Mouse (Mus musculus) regulatory T cell (primary cell): ENCODE results near the gene Nomo1.

ENCODE experiments used
- in situ Hi-C: fragments of 300-600 bp; cut with MboI, MseI; formaldehyde crosslinking; loops from one replicate; pipeline ENCODE4 v1.15.1; 2025; ENCODE audit warnings: high pct_unique_total_duplicates

Gene Nomo1

DNA sequence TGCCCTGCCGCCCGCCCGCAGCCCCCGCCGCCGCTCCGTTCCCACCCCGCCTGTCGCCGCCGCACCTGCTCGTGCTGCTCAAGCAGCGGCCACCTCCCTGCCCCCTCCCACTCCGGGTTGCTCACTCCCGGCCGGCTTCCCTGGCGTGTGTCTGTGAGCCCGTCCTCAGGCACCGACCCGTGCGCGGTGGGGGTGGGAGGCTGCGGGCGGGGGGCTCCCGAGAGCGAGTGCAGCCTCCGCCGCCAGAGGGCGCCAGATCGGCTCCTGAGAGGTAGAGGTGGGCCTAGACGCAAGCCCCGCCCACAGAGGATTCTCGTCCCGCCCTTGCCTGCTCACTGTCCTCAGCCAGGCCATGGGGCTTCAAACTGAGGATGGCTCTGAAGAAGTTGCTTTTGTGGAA is 67.1 kb downstream of the Nomo1 start, which contains the start of gene Kcnj11:
Kcnj11 (minus strand) TSS at position 202 of the 400 bp plus-strand sequence.
- in situ Hi-C loops: loop anchor here (5.0 kb wide), 1 partner anchor 102 kb away; no protein-coding TSS in a partner anchor

DNA sequence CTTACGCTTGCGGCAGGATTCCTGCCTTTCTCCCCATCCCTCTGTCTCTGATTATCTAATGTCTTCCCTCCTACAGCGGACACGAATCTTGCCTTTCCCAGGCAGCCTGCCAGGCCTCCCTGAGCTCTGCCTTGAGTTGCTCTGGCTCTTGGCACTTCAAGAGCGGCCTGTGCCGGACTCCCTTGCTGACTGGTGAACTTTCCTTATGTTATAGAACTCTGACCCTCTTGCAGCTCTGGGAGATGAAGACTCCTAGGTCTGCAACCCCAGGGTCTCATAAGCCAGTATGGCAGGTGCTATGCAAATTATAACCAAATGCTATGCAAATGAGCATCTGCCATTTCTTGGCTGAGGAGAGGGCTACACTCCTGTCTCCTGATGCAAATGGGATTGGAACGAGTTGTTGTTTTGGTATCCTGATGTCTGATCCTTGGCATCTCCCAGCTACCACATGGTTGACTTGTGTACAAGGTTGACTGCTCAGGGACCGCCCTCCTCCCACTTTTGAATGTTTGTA is 69.6 kb downstream of the Nomo1 start:
- in situ Hi-C loops: loop anchor here (5.0 kb wide), 1 partner anchor 99 kb away; no protein-coding TSS in a partner anchor

DNA sequence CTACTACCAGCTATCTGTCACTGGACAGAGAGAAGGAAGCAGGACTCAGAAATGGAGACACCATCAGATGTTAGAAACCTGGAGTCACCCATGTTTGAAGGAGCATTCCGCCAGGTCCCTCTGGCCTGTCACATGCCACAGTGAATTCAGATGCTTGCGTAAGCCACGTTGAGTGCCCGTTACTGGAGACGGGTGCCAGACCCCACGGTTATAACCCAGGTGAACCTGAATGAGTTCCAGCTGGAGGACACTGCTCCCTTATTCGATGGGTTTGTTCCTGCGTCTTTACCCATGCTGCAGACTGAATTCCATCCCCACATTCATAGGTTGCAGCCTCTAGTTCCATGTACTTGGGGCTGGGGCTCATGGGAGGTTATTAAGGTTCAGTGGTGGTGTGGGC is 70.3 kb downstream of the Nomo1 start:
- in situ Hi-C loops: loop anchor here (5.0 kb wide), 1 partner anchor 99 kb away; no protein-coding TSS in a partner anchor

DNA sequence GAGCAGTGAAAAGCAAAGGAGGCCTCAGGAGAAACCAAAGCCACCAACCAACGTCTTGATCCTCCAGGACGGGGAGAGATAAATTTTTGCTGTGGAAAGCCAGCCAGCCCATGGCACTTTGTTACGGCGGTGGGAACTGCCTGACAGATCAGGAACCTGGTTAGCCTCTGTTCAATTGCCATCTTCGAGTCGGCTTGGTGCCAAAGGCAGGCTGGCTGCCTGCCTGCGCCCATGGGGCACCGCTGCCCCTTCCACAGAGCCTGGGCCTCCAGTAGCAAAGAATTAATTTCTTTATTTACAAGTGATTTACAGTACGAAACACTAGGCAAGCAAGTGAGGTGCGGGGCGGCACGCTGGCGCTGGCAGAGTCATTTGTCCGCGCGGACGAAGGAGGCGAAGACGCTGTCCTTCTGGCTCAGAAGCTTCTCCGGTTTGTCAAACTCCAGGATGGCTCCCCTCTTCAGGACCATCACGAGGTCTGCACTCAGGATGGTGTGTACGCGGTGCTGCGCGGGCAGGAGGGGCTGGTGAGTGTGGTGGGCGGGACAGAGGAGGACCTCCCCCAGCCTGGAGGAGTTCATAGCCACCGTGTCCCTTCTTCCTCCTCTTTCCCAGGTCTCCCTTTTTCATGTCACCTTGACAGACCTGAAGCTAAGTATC is 70.9 kb downstream of the Nomo1 start:
- in situ Hi-C loops: loop anchor here (5.0 kb wide), 1 partner anchor 98 kb away; no protein-coding TSS in a partner anchor

DNA sequence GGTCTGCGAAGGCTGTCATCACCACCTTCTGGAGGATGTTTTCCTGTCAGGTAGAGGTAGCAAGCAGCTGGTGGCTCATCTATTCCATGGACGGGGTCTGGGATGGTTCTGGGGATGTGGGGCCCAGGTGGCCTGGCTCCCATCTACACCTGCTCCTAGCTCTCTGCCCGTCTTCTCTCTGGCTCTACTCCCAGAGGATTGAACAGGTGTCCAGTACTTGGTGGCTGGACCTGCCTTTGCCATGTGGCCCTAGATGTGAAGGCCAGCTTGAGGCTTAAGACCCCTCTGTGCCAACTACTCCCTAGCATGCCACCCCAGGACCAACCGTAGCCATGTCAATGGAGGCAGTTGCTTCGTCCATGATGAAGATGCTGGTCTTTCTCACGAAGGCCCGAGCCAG is 72.0 kb downstream of the Nomo1 start:
- in situ Hi-C loops: loop anchor here (5.0 kb wide), 1 partner anchor 497 kb away; no protein-coding TSS in a partner anchor

DNA sequence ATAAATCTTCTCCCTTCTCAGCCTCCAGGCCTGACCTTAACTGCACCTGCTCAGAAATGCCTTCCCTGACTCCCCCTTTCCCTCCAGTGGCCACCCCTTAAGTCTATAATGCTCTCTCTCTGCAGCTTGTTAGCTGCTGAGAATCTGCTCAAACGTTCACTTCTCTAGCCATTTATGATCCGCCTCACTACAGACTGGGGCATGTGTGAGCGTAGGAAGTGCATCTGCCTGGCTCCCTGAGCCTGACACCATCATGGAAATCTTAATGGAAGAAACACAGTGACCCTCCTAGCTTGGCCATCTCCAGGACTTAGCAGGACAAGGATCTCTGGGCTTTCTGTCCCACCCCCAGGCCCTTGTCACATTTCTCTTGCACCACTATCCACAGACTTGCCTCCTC is 76.6 kb downstream of the Nomo1 start:
- in situ Hi-C loops: no loop called here

DNA sequence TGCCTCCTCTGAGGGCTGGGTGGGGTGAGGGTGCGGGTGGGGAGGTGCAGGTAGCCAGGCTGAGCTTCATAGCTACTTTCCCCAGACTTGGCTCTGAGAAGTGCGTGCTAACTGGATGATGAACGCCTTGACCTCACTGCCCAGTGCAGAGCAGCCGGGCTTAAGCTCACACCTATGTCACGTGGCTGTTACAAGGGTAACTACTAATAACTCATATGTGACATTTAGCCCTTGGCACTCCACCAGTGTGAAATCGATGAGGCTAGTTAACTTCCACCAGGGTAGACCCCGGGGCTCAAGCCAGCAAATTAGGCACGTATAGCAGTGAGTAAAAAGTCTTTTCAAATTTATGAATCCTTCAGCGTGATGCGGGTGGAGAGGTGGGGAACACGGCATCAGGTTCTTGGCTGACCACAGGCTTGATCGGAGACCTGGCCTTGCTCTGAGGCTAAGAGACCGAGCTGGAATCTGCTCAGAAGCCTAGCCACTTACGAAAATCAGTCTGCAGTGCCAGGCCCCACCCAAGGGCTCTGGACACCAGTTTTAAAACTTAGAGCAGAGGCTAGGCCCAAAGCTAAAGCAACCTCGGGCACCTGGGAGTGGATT is 77.8 kb downstream of the Nomo1 start:
- in situ Hi-C loops: no loop called here

DNA sequence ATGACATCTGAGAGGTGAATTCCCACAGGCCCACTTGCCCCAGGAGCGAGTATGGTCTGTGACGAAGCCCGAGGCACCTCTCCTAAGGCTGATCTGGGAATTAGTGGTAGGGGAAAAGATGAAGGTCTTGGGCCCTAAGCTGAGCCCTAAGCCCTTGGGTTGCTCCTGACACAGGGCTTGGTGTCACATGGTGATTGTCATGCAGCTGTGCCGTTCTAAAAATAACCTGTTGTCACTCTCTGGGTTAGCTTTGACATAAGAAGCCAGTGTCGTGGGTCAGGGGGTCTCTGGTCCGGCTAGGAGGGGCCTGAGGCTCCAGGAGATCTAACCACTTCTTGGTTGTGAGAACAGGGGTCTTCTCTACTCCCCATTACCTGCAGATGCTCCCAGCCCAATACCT is 78.4 kb downstream of the Nomo1 start:
- in situ Hi-C loops: no loop called here

DNA sequence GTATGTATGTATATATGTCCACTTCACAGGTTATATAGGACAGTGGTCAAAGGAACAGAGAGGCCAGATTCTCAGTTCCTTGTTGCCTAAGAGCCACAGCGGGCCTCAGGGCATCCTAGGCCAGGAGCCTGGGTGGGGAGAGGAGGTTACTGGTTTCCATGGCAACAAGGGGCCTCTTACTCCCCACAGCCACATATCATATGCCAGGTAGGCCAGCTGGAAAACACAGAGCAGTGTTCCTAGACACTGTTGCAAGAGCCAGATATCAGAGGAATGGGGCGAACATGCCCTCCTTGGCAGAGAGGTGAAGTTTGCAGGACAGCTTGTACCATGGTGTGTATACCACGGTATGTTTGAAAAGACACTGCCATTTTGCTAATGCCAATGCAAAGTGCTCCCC is 79.9 kb downstream of the Nomo1 start:
- in situ Hi-C loops: no loop called here

DNA sequence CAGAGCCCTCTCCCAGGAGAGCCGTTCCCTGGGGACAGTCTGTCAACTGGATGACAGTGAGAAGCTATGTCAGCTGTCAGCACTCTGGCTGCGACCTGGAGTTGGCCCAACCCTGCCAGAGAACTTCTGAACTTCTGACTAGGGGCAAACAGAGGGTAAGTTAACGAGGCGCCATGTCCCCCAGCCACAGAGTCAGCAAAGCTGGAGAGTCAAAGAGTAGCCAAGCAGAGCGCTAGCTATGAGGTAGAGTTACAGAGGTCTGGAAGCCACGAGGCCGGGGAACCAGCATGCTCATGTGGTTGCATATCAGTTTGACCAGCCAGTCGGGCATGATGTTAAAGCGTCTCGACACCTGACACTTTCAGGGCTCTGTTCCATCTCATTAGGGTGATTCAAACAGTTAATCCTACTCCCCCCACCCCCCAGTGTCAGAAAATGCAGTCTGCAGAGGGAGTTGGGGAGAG is 82.7 kb downstream of the Nomo1 start:
- in situ Hi-C loops: no loop called here

DNA sequence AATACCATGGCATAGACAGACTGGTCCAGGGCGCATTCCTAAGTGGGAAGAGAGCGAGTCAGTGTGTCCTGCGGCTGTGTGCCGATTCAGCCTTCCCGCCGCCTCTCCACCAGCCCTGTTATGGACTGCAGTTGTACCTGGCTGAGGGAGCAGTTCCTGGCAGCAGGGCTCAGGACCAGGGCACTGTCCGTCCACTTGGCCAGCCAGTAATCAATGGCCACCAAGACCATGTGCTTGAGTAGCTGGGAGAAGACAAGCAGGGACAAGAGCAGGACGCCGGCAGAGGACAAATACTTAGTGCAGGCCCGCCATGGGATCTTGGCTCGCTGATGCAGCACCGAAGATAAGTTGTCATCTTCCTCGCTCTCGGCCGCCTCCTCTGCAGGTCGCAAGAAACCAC is 83.5 kb downstream of the Nomo1 start:
- in situ Hi-C loops: no loop called here

DNA sequence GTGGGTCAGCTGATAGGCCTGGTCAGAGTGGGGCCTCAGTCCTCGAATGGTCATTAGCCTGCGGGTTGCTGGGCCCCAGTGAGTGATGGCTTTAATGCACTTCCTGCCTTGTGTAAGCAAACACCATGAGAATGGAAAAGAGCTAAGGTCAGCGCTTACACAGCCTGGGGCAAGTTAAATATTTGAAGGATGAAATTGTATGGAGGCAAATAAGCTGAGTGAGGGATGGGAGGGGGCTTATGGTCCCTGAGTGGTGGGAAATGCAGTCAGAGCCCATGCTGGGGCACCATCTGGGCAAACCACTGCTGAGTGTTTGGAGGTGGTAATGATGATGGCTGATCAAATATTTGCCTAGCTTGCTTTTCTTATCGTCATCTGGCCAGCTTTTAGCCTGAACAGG is 89.5 kb downstream of the Nomo1 start:
- in situ Hi-C loops: no loop called here

DNA sequence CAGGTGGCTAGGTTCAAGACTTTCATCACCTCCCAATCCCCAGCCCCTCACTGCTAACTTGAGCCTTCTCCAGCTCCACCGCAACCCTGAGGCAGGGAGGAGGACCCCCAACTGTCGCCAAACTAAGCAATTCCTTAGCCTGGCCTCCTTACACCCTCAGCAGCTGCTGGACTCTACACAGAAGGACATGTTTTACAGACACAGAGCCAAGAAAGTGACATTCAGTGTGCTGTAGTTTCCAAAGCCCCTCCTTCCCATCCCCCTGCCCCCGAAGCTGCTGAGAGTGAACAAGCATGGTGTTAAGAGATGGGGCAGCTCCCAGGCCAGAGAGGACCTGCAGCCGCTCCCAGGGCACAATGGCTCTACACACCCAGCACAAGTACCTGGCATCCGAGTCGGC is 91.0 kb downstream of the Nomo1 start:
- in situ Hi-C loops: no loop called here

DNA sequence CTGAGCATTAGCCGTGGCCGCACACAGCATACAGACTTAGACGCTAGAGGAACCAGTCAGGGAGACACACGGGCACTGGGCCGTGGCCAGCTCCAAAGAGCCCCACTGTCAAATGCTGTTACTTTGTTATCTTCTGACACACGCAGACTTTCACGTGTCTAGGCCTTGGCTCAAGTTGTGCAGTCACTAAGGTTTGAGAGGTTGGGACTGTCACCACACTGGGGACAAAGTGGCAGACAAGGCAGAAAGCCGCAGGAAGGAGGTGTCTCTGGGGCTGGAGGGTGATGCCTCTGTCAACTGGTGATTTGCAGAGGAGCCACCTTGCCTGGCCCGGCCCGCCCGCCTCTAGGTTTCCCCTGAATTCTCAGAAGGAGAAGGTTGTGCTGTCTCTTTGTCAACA is 91.8 kb downstream of the Nomo1 start:
- in situ Hi-C loops: no loop called here

DNA sequence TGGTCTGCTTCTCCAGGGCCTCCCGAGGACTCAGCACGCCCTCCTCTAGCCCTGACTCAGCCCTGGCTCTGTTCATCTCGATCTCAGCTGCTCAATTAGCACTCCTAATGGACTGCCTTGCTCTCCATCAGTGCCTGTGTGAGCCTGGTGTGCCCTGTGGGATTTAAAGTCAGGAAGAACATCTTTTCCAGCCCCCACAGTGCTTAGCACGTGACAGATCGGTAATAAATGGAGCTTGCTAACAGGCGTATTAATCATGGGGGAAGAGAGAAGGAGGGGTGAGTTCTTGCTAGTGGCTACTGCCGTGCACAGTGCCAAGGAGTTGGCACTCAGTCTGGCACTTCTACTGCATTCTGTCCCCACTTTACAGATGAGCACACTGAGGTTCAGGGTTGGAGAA is 94.7 kb downstream of the Nomo1 start:
- in situ Hi-C loops: no loop called here

DNA sequence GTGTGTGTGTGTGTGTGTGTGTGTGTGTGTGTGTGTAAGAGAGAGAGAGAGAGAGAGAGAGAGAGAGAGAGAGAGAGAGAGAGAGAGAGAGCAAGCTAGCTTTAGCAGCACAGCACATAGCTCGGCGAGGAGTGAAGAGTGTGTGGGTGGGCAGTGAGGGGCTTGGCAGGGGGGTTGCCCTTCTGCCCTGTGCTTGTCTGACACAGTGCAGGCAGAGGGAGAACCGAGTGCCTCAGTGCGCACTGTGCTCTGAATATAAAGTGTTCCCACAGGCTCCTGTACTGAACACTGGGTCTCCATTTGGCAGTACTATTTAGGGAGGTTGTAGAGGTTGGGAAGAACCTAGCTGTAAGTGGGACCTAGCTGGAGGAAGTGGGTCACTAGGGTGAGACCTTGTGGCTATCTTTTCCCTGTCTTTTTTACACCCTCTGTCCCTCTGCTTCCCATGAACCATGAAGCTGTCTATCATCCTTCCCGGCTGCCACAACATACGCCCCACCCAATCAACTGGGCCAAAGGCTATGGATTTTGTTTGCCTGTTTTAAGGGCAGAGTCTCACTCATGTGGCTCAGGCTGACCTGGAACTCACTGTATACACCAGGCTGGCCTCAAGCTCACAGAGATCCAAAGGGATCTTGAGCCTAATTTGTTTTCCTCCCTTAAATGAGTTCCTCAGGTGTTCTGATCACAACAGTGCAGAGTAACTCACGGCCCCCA is 96.1 kb downstream of the Nomo1 start:
- in situ Hi-C loops: loop anchor here (10.0 kb wide), 1 partner anchor 1425 kb away; the partner anchor contains the start of gene Izumo2

DNA sequence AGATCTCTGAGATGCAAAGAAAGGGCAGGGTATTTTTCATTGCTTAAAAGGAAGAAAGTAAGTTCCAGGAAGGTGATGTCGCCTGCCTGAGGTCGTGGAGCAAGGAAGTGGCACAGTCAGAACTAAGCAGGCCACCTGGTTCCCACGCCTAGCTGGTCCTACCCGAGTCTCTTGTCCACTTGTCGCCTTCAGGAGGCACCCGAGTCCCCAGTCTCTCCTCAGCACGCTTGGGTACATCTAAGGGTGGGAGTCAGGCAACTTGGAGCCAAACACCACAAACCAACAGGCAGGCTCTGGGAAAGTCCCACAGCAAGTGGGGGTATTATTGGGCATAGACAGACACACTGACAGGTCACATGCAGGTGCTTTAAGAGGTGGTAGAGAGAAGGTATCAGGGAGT is 97.2 kb downstream of the Nomo1 start:
- in situ Hi-C loops: loop anchor here (10.0 kb wide), 1 partner anchor 1426 kb away; the partner anchor contains the start of gene Izumo2

DNA sequence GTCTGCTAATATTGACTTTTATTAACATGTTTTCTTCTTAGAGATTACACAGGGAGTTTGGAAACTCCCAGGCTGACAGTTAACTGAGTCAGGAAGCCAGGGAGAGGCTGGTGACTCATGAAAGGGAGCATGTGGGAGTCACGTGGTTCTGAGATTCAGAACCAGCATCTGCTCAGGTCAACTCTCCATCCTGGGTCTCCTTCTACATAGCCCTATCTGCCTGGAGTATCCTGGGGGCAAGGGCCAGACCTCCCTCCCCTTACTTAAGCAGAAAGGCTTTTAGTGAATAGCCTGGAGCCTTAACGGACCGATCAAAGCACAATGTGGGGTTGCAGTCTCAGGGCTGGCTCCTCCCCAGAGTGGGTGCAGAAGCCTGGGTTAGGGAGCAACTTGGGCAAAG is 97.8 kb downstream of the Nomo1 start:
- in situ Hi-C loops: loop anchor here (10.0 kb wide), 1 partner anchor 1426 kb away; the partner anchor contains the start of gene Izumo2

DNA sequence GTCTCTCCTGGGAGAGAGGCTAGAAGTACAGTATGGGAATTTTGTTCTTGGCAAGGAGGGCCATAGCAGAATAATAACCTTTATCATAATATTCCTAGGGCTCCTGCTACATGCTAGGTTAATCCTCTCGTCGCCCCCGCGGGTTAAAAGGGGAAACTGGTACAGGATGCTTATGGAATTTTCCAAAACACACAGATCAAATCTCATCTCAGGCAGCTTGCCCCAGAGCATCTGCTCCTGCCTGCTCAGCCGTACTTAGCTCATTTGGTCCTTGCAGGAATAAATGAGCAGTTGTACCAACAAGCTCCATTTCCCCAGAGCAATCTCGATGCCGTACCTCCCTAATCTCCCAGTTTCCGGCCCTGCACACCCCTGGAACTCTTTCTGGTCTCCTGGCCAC is 98.3 kb downstream of the Nomo1 start:
- in situ Hi-C loops: loop anchor here (10.0 kb wide), 1 partner anchor 1427 kb away; the partner anchor contains the start of gene Izumo2

DNA sequence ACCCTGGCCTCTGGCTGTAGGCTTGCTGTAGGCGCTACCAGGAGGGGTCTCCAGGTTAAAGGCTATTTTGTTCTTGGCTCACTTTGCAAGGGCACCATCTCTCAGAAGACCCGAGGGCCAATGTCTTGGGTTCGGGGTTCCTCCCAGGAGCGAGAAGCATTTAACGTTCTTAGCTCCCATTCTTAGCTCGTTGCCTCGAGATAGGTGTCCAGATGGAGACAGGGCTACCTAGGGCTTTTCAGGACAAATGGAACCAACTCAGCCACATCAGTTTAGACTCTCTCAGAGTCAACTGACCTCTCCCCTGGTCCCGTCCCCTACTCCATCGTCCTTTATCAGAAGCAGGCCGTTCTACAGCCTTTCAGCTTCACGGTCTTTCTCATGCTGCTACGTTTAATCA is 98.7 kb downstream of the Nomo1 start:
- in situ Hi-C loops: loop anchor here (10.0 kb wide), 1 partner anchor 1427 kb away; the partner anchor contains the start of gene Izumo2
